Mouse (Mus musculus): Measurements from ENCODE around the gene Crhbp.

Gene Crhbp

DNA sequence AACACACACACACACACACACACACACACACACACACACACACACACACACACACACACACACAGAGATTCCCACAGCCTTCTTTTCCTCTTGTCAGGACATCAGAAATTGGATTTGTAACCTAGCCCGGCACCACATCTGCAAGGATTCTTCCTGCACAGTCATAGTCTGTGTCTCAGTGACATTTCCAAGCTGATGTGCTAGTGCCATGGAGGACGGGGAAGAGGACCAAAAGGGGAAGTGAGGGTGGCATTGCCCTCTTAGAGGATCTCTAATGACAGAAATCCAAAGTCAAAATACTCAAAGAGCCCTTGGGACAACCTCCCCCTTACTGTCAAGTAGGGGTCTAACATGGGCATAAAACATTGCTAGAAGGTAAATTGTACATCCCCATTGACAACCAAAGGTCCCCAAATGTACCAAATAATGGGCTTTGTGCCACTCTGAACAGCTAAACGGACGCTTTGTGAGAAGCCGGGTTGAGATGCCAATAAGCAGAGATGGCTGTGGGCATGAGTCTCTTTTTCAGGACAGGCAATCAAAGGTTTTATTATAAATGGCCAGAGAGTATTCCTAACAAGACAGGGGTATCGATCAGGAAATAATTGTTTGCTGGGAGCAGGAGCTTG is 26.0 kb downstream of the Crhbp start:
- no peak for DNase-seq

DNA sequence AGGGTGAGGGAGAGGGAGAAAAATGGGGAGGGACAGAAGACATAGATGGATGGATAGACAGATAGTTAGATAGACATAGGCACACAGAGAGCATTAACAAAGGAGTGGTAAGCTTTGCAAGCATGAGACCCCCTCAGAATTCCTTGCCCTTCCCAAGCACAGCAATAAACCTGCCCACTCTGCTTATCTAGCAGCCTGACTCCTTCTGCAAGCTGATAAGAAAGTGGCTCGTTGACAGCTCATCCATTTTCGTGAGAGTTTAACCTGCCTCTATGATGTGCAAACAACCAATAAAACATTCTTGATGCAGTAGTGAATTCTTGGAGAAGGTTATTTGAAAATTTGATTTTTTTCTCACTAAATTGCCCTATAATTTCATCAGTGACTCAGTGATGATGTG is 32.5 kb downstream of the Crhbp start:
- no peak for DNase-seq

DNA sequence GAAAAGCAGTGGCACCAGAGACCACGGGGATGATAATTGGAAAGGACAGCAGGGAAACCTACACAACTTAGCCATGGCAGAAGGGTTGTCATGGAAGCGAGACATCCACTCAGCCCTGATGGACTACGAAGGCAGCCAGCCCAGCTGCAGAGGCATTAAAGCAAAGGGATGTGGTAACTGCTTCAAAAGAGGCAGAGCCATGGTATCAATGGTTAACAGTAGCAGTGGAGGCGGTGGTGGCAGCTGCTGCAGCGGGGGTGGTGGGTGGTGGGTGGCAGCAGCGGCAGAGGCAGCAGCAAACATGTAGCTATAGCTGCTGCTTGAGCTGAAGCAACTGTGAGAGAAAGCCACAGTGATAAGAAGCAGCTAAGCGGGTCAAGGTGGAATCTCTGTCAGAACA is 51.5 kb downstream of the Crhbp start:
- DNase-seq, result no peak

DNA sequence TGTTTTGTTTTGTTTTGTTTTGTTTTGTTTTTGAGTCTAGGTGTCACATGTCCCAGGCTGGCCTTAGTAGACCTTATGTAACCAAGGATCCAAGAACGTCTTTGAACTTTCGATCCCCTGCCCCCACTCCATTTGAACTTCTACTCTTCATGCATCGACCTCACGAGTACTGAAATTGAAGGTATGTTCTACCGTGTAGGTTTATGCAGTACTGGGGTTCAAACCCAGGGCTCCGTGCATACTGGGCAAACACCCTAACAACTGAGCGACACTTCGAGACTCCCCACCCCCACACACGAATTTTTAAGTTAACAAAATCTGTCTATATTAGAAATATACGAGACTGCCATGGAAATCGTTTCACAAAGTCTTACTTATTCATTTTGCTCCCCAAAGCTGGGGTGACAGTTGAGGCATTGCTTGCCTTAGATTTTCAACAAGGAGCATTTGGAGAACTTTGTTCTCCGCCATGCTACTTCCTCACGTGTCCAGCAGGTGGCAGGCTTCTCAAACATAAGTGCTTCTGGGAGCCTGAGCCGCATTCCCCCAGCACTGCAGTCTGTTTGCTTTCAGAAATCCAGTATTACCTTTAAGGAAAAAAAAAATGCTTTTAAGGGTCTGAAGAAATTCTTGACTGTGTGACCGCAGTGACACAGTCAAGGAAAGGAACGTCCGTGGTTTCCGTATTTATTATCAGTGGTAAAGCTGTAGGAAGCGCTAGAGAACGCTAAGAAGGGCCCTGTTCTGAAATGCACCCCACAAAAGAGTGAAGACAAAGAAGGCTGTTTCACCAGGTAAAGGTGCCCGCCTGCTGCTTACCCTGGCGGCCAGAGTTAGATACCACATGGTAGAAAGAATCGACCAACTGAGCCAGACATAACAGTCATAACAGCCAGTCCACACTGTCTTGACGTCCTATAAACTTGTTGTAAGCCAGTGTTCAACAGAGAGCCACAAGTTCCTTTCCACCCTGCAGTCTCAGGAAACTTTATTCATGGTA is 54.6 kb downstream of the Crhbp start:
- peak; percentile 68 to 82 for DNase-seq

DNA sequence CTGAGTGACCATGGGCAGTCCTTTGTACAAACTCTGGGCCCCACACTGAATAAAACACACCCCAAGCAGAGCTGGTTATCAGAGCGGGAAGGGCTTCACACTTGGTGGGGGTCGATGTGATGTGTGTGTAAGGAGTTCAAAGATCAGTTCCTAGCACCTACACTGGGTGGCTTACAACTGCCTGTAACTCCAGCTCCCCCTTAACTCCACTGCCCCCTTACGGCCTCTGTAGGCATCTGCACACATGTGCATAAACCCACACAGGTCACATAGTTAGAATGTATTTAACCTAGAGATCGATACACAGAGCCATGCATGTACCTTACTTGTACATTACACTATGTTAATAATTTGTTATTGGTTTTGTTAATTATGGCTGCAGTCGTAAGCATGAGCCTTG is 56.5 kb downstream of the Crhbp start:
- DNase-seq, result no peak

DNA sequence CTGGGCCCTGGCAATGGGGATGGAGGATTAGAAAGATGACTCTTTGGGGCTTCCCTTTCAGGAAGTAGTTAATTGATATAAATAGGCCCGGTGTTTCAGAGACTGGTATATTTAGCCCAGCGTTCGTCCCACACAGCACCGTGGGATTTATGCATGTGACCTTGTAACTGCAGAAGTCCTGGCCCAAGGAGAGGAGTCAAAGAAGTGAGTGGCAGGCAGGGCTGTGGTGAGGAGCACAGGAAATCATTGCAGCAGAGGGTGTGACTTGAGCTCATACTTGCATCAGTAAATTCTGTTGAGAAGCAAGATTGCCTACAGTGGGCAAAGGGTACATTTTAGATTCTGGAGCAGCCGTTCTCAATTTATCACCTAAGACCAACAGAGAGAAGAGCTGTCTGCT is 62.3 kb downstream of the Crhbp start:
- DNase-seq, result no peak
